Mouse (Mus musculus) liver, adult 2 months (tissue): Measurements from ENCODE around the gene Tbc1d22a.

Experiments used
- CTCF ChIP-seq: fragments of 200-500 bp; IDR thresholded peaks from 2 replicates; pipeline ENCODE4 v1.5.1; 2011; ENCODE audit warnings: low read depth, low read length, control low read depth
- POLR2A ChIP-seq: fragments of 200-500 bp; IDR thresholded peaks from 2 replicates; pipeline ENCODE4 v1.6.1; 2011; ENCODE audit warnings: low read length, control low read depth; ENCODE audit not compliant: insufficient read depth; ENCODE audit errors: extremely low read depth

- no peak for TF ChIP-seq CTCF
- TF ChIP-seq POLR2A: no peak
Measured at GRCm38 (mm10) chr15:86259233-86259632, 45.0 kb downstream of the Tbc1d22a start.
